Mouse (Mus musculus) embryonic fibroblast, embryonic 13.5 days (primary cell): ENCODE data around the gene Zfp36l3.
"Not testable (repeated sequence)": the region's sequence is repeated elsewhere in the genome, so short reads cannot be mapped to it uniquely, and the experiment has no call there.

Experiments
- CTCF ChIP-seq: IDR thresholded peaks from 2 replicates; pipeline ENCODE4 v1.5.1; 2011; ENCODE audit warnings: mild to moderate bottlenecking, control low read depth, low read length, moderate library complexity, borderline replicate concordance; ENCODE audit not compliant: insufficient read depth
- POLR2A ChIP-seq: IDR thresholded peaks from 2 replicates; pipeline ENCODE4 v1.6.1; 2011; ENCODE audit warnings: low read depth, mild to moderate bottlenecking, control low read depth, low read length, moderate library complexity

DNA sequence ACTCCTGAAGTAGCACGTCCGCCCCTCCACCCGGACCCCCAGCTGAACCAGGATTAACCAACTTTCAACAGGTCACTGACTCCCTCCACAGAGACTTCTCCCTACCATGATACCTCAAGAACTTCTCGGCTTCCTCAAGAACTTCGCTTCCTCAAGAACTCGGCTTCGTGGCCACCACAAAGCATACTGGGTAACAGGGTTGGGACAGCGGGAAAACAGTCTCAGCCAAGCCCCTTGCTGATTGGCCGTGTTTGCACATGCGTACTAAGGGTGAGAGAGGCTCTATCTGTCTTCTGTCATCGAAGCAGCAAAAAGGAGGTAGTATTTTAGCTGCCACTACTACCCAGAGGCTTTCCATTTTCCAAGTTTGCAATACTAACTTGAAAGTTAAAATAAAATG is 21.3 kb upstream of the Zfp36l3 start, which contains the start of gene Xlr:
- TF ChIP-seq CTCF, POLR2A: not testable (repeated sequence)
